Mouse (Mus musculus): ENCODE measurements around the gene Stn1. TPM values are rescaled to one million over a fixed set of nuclear protein-coding genes. Genes with fewer than 3 reads are reported as not detected.

Gene Stn1
- polyA plus RNA-seq, 1 experiment, result 10.1 TPM

GRCm38 (mm10) chr19:47464304-47465241 is 72.7 kb downstream of the Stn1 start, which contains the start of gene Sh3pxd2a:
Gene Sh3pxd2a, minus strand, starts transcription at chr19:47464401.
- 2% methylated on average over 58 of the region's 70 CpGs for WGBS
- TF ChIP-seq POLR2A (IDR thresholded peaks at IDR 0.05; ENCODE audit: borderline replicate concordance, insufficient read depth, low read length) (no peak), CTCF (IDR thresholded peaks at IDR 0.05; ENCODE audit: borderline replicate concordance, insufficient read depth, low read depth, low read length) (no peak)
- DNase-seq, result no peak
- peak within 1 kb of the TSS; percentile 23 for H3K4me3 ChIP-seq (replicated peaks; ENCODE audit: insufficient read depth, low read depth, low read length)
- no peak within 1 kb of the TSS for H3K27ac ChIP-seq (ENCODE audit: insufficient read depth, low read length)
- peaks cover 3% of the 10 kb centered on the region; the same call in 1 of the 2 replicates for H3K27me3 ChIP-seq (ENCODE audit: control insufficient read depth, insufficient read depth, low read length)
- H3K4me1 ChIP-seq (ENCODE audit: control insufficient read depth, insufficient read depth, low read length), result no peaks in the 10 kb centered on the region

- WGBS, result under 1% methylated on average over 46 of the region's 46 CpGs
- TF ChIP-seq CTCF (IDR thresholded peaks at IDR 0.05; ENCODE audit: borderline replicate concordance, insufficient read depth, low read depth, low read length), result peak; percentile 40; the same call in 1 of the 2 replicates
- no peak for TF ChIP-seq POLR2A (IDR thresholded peaks at IDR 0.05; ENCODE audit: borderline replicate concordance, insufficient read depth, low read length)
These were observed 73.5 kb downstream of the Stn1 start for GRCm38 (mm10) chr19:47463636-47464303.

GRCm38 (mm10) chr19:47463206-47463605 is 74.1 kb downstream of the Stn1 start:
- DNase-seq, result no peak
- WGBS, result 3% methylated on average over 13 of the region's 13 CpGs
- peaks cover 3% of the 10 kb centered on the region; the same call in 1 of the 2 replicates for H3K27me3 ChIP-seq (ENCODE audit: control insufficient read depth, insufficient read depth, low read length)
- peak overlapping the region; percentile 23 for H3K4me3 ChIP-seq (replicated peaks; ENCODE audit: insufficient read depth, low read depth, low read length)
- H3K27ac ChIP-seq (ENCODE audit: insufficient read depth, low read length), result no peak overlapping the region
- TF ChIP-seq POLR2A (IDR thresholded peaks at IDR 0.05; ENCODE audit: borderline replicate concordance, insufficient read depth, low read length) (no peak), CTCF (IDR thresholded peaks at IDR 0.05; ENCODE audit: borderline replicate concordance, insufficient read depth, low read depth, low read length) (no peak)
- no peaks in the 10 kb centered on the region for H3K4me1 ChIP-seq (ENCODE audit: control insufficient read depth, insufficient read depth, low read length)

More at GRCm38 (mm10) chr19:47463636-47464303, 73.5 kb downstream of the Stn1 start:
- DNase-seq, result peak; percentile 32 to 42
- Histone ChIP-seq H3K4me1 (ENCODE audit: control insufficient read depth, insufficient read depth, low read length) (no peaks in the 10 kb centered on the region), H3K4me3 (replicated peaks; ENCODE audit: insufficient read depth, low read depth, low read length) (peak overlapping the region; percentile 23), H3K27me3 (ENCODE audit: control insufficient read depth, insufficient read depth, low read length) (peaks cover 3% of the 10 kb centered on the region; the same call in 1 of the 2 replicates), H3K27ac (ENCODE audit: insufficient read depth, low read length) (no peak overlapping the region)

- TF ChIP-seq CTCF (IDR thresholded peaks at IDR 0.05; ENCODE audit: borderline replicate concordance, insufficient read depth, low read depth, low read length) (no peak), POLR2A (IDR thresholded peaks at IDR 0.05; ENCODE audit: borderline replicate concordance, insufficient read depth, low read length) (no peak)
- DNase-seq, result no peak
These were observed 74.6 kb downstream of the Stn1 start for GRCm38 (mm10) chr19:47462725-47463124.

GRCm38 (mm10) chr19:47461838-47462237 is 75.5 kb downstream of the Stn1 start:
- H3K4me1 ChIP-seq (ENCODE audit: control insufficient read depth, insufficient read depth, low read length), result no peaks in the 10 kb centered on the region
- H3K27ac ChIP-seq (ENCODE audit: insufficient read depth, low read length), result no peak overlapping the region
- H3K4me3 ChIP-seq (replicated peaks; ENCODE audit: insufficient read depth, low read depth, low read length), result no peak overlapping the region
- TF ChIP-seq CTCF (IDR thresholded peaks at IDR 0.05; ENCODE audit: borderline replicate concordance, insufficient read depth, low read depth, low read length) (no peak), POLR2A (IDR thresholded peaks at IDR 0.05; ENCODE audit: borderline replicate concordance, insufficient read depth, low read length) (no peak)
- 94% methylated on average over 3 of the region's 3 CpGs for WGBS
- peaks cover 3% of the 10 kb centered on the region; the same call in 1 of the 2 replicates for H3K27me3 ChIP-seq (ENCODE audit: control insufficient read depth, insufficient read depth, low read length)
- no peak for DNase-seq

More at GRCm38 (mm10) chr19:47462725-47463124, 74.6 kb downstream of the Stn1 start:
- 22% methylated on average over 6 of the region's 6 CpGs for WGBS
- no peak overlapping the region for H3K4me3 ChIP-seq (replicated peaks; ENCODE audit: insufficient read depth, low read depth, low read length)
- H3K27me3 ChIP-seq (ENCODE audit: control insufficient read depth, insufficient read depth, low read length), result peaks cover 3% of the 10 kb centered on the region; the same call in 1 of the 2 replicates
- no peaks in the 10 kb centered on the region for H3K4me1 ChIP-seq (ENCODE audit: control insufficient read depth, insufficient read depth, low read length)
- H3K27ac ChIP-seq (ENCODE audit: insufficient read depth, low read length), result no peak overlapping the region

GRCm38 (mm10) chr19:47461386-47461785 is 75.9 kb downstream of the Stn1 start:
- Histone ChIP-seq H3K27ac (ENCODE audit: insufficient read depth, low read length) (no peak overlapping the region), H3K4me1 (ENCODE audit: control insufficient read depth, insufficient read depth, low read length) (no peaks in the 10 kb centered on the region), H3K27me3 (ENCODE audit: control insufficient read depth, insufficient read depth, low read length) (peaks cover 3% of the 10 kb centered on the region; the same call in 1 of the 2 replicates), H3K4me3 (replicated peaks; ENCODE audit: insufficient read depth, low read depth, low read length) (no peak overlapping the region)
- TF ChIP-seq POLR2A (IDR thresholded peaks at IDR 0.05; ENCODE audit: borderline replicate concordance, insufficient read depth, low read length) (no peak), CTCF (IDR thresholded peaks at IDR 0.05; ENCODE audit: borderline replicate concordance, insufficient read depth, low read depth, low read length) (no peak)
- 83% methylated on average over 9 of the region's 9 CpGs for WGBS
- DNase-seq, result no peak

GRCm38 (mm10) chr19:47460120-47460960 is 77.0 kb downstream of the Stn1 start:
- TF ChIP-seq CTCF (IDR thresholded peaks at IDR 0.05; ENCODE audit: borderline replicate concordance, insufficient read depth, low read depth, low read length) (no peak), POLR2A (IDR thresholded peaks at IDR 0.05; ENCODE audit: borderline replicate concordance, insufficient read depth, low read length) (no peak)
- DNase-seq, result no peak
- H3K4me3 ChIP-seq (replicated peaks; ENCODE audit: insufficient read depth, low read depth, low read length), result no peak overlapping the region
- no peaks in the 10 kb centered on the region for H3K4me1 ChIP-seq (ENCODE audit: control insufficient read depth, insufficient read depth, low read length)
- peaks cover 3% of the 10 kb centered on the region; the same call in 1 of the 2 replicates for H3K27me3 ChIP-seq (ENCODE audit: control insufficient read depth, insufficient read depth, low read length)
- H3K27ac ChIP-seq (ENCODE audit: insufficient read depth, low read length), result no peak overlapping the region
- 67% methylated on average over 19 of the region's 19 CpGs for WGBS
